Mouse (Mus musculus) lung, postnatal 10 days (tissue): Measurements from ENCODE around the gene Fdps.

ENCODE experiments used
- DNase-seq: peaks from one replicate; pipeline ENCODE4 v3.0.0; 2021

Gene Fdps

DNA sequence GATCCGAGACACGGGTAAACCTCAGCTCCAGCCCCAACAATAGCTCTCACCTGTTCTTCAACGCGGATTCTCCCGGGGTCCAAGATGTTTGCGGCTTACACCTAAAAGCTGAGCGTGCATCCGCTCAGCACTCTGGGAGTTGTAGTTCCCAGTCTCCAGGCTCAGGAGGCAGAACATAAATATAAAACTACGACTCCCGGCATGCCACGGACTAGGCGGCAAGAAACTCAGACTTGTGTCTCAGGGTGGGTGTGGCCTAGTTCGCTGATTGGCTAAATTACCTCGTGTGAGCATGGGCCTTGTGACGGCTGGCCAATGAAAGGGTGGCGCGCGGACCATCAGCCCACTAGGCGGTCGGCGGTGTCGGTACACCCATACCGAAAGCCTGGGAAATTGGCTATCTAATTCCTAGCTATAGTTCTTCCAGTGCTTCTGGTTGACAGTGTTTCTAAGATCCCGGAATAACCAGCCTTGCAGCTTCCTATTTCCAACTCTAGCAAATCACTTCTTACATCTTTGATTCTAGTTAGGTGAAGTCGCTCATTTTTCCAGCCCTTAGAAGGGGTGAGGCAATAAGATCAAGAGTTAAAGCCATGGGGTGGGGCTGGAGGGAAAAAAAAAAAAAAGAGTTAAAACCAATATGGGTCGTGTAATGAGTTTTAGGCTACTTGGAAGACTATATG, at the start of gene Fdps:
Fdps (minus strand) TSS at position 148 of the 683 bp plus-strand sequence.
- DNase-seq: peak; percentile 99

GRCm38 (mm10) chr3:89148567-89148966, 46.8 kb upstream of the Fdps start:
- no peak for DNase-seq

GRCm38 (mm10) chr3:89147979-89148311, 46.2 kb upstream of the Fdps start:
- no peak for DNase-seq

GRCm38 (mm10) chr3:89147101-89147978, 45.6 kb upstream of the Fdps start:
- DNase-seq: peak; percentile 35

DNA sequence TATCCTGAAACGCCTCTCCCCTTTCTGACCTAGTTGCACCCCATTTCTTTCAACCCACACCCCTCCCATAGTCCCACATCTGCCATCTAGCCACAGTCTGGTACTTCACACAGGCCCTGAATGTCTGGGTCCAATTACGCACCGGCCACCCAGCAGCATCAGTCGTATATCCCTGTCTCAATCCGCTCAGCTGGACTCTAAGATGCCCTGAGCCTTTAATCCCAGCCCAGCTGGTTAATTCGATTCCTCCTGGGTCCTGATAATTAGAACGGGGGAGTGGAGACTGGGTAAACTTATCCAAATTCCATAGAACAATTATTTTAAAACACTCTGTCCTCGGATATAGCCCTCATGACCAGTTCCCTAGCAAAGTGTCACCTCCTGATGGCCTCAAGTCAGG, 43.8 kb upstream of the Fdps start:
- DNase-seq: no peak

DNA sequence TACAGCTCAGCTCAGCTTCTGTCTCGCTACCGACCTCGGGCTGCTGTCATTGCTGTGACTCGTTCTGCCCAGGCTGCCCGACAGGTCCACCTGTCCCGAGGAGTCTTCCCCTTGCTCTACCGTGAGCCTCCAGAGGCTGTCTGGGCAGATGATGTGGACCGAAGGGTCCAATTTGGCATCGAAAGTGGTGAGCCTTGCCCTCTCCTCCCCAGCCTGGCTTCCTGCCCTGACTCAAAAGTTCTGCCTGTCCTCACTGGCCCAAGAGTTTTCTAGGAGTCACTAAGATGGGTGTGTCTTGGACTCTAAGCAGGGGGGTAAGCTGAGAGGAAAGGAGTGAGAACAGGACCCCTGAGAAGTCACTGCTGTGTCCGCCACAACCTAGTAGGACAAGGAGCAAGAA, 43.1 kb upstream of the Fdps start:
- no peak for DNase-seq

DNA sequence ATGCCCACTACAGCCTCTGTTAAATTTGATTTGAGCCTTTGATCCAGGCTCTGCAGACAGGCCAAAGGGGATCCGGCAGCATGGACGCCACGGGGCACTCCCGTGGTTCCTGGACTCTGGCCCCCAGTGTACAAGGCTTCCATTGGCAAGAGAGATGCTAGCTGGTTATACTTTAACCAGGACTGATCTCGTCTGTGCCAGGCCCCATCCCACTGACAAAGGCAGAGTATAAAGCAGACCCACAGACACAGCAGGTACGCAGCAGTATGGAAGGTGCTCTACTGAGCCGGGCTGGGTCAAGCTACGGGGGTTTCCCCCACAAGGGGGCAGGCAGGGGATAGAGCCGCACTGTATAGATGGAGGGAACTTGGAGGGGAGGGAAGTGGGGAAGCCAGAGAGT, 34.6 kb upstream of the Fdps start:
- no peak for DNase-seq

DNA sequence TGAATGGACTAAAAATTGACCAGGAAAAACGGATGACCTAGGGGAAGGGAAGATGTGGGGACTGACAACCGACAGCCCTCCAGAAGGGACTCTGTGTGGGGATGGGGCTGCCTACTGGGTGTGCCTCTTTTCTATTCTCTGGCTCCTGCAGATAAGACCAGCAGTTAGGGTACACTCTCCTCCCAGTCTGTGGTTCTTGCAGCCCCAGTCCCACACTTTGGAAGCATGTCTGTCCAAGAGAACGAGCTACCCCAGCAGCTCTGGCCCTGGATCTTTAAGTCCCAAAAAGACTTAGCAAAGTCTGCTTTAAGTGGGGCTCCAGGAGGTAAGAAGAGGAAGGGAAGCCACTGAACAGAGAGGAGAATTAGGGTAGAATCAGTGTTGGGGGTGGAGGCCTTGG, 34.2 kb upstream of the Fdps start, which contains the start of gene Pklr:
Pklr (plus strand) TSS at position 185 of the 400 bp plus-strand sequence.
- no peak for DNase-seq

GRCm38 (mm10) chr3:89133752-89134151, 32.0 kb upstream of the Fdps start:
- no peak for DNase-seq

DNA sequence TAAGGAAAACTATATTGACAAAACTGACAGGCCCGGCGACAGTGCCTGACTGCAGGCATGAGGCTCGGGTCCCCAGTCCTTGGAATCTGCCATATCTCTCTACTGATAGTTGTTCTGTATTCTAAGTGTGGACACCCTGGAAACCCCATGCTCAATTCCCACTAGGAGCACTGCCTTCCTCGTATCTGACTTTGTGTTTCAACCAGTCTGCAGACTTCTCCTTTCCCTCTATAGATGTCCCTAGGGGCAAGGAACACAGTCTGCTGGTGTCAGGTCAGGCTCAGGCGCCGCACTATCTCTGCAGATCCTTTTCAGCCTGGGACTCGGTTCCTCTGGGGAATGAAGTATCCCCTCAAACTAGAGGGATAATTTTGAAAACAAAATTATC, 31.3 kb upstream of the Fdps start:
- DNase-seq: no peak

GRCm38 (mm10) chr3:89132285-89133062, 30.7 kb upstream of the Fdps start:
- peak; percentile 28 for DNase-seq

- DNase-seq: no peak
Observed at GRCm38 (mm10) chr3:89131816-89132215, 30.1 kb upstream of the Fdps start.

DNA sequence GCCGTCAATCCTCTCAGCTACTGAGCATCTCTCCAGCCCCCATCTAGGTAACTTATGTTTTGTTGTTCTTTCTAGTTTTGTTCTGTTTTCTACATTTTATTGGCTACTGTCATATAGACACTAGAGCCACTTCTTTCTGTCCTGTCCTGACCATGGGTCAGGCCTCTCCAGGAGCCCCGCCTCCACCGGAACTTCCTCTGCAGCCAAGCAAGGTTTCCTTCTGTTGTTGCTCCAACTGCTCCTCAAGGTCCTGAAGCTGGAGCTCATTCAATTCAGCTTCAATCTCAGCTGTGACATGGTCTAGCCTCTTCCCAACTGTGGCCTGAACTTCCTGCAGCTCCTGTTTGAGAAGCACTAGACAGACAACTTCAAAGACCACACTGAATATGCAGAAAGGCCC, 28.1 kb upstream of the Fdps start:
- DNase-seq: no peak

DNA sequence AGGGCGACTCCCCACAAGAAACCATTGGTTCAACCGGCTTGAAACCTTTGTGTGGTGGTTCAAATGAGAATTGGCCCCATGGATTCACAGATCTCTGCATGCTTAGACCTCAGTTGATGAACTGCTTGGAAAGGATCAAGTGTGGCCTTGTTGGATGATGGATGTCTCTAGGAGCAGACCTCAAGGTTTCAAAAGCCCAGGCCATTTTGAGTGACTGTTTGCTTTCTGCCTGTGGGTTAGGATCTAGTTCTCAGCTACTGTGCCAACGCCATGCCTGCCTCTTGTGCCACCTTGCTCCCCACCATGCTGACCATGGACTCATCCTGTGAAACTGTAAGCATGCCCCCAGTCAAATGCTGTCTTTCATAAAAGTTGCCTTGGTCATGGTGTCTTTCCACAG, 24.2 kb upstream of the Fdps start:
- no peak for DNase-seq

GRCm38 (mm10) chr3:89124241-89124640, 22.5 kb upstream of the Fdps start:
- DNase-seq: peak; percentile 34

DNA sequence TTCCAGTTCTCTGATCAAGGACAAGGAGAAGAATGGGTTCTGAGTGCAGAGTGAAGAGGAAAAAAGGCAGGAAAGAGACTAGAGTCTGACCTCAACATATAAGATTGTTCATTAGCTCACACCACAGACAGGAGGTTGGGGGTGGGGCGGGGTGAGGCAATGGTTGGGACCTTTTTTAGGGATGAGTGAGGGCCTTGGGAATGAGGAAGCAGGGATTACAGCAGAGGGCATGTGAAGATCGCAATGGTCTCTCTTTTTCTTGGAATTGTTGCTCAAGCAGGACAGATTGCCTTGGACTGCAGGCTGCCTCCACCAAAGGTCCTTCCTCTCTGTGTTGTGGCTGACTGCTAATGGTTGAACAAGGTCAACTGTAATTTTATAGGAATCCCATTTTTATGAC, 21.6 kb upstream of the Fdps start:
- DNase-seq: peak; percentile 58

GRCm38 (mm10) chr3:89115522-89115921, 13.8 kb upstream of the Fdps start:
- DNase-seq: peak; percentile 55

- DNase-seq: no peak
Observed at GRCm38 (mm10) chr3:89113058-89113457, 11.3 kb upstream of the Fdps start.

GRCm38 (mm10) chr3:89108146-89108545, 6.4 kb upstream of the Fdps start:
- no peak for DNase-seq

- no peak for DNase-seq
Observed at GRCm38 (mm10) chr3:89107545-89107944, 5.8 kb upstream of the Fdps start.

DNA sequence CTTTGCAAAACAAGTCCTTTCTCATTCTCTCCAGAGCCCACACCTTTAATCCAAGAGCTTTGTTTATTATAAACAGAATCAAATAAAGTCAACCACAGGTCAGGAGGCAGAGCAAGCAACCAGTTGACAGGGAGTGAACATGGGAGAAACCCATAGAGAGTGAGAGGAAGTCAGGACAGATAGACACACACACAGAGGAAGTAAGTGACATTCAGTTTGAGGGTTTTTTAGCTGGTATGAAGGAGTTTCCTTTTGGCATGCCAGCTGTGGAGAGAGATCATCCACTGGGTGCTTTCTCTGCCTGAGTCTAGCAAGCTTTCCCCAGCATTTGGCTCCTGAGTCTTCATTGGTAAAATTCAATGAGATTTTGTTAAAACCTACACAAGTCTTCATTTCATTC, 5.1 kb upstream of the Fdps start:
- DNase-seq: no peak

- DNase-seq: no peak
Observed at GRCm38 (mm10) chr3:89103291-89103595, 1.5 kb upstream of the Fdps start.

GRCm38 (mm10) chr3:89102495-89103290, 934 bp upstream of the Fdps start:
- DNase-seq: no peak
